Mouse (Mus musculus) heart, embryonic 16.5 days (tissue): ENCODE measurements around the gene Atp8b4. TPM values are rescaled to one million over a fixed set of nuclear protein-coding genes. Genes with fewer than 3 reads are reported as not detected.

Experiments
- ATAC-seq: fragments of 200-750 bp; cut with Nextera tagmentation; replicated peaks from 2 replicates; pipeline ENCODE4 v1.8.0; 2017; ENCODE audit warnings: moderate number of reproducible peaks; ENCODE audit not compliant: insufficient read depth, low FRiP score; ENCODE audit errors: extremely low read depth
- H3K27ac ChIP-seq: fragments of 300-500 bp; sonication (generic); 2 replicates; pipeline ENCODE4 v1.5.1; 2014; ENCODE audit warnings: mild to moderate bottlenecking, low read length, control low read depth, moderate library complexity
- H3K27me3 ChIP-seq: fragments of 300-500 bp; sonication (generic); 2 replicates; pipeline ENCODE4 v1.6.1; 2014; ENCODE audit warnings: low read length, mixed read lengths; ENCODE audit not compliant: control insufficient read depth, insufficient read depth
- H3K36me3 ChIP-seq: fragments of 300-500 bp; sonication (generic); 2 replicates; pipeline ENCODE4 v1.6.1; 2014; ENCODE audit not compliant: control insufficient read depth, insufficient read depth
- H3K4me1 ChIP-seq: fragments of 300-500 bp; sonication (generic); 2 replicates; pipeline ENCODE4 v1.6.1; 2014; ENCODE audit warnings: low read length, mixed read lengths; ENCODE audit not compliant: control insufficient read depth, insufficient read depth
- H3K4me2 ChIP-seq: fragments of 300-500 bp; sonication (generic); 2 replicates; pipeline ENCODE4 v1.6.1; 2014; ENCODE audit warnings: low read depth, mild to moderate bottlenecking, control low read depth, low read length
- H3K4me3 ChIP-seq: fragments of 300-500 bp; sonication (generic); 2 replicates; pipeline ENCODE4 v1.5.1; 2014; ENCODE audit warnings: mild to moderate bottlenecking, control low read depth, low read length
- H3K9ac ChIP-seq: fragments of 300-500 bp; sonication (generic); 2 replicates; pipeline ENCODE4 v1.6.1; 2014; ENCODE audit warnings: low read length, control low read depth
- H3K9me3 ChIP-seq: fragments of 300-500 bp; sonication (generic); replicated peaks from 2 replicates; pipeline ENCODE4 v1.6.1; 2016; ENCODE audit warnings: low read length; ENCODE audit not compliant: control insufficient read depth
- WGBS: fragments of 180-500 bp; shearing (Covaris S2); extraction: QIAGEN DNeasy Blood & Tissue Kit; methylation state at CpG from one replicate; pipeline ENCODE4 v1.1.7; 2014; 5-methylcytosine and 5-hydroxymethylcytosine counted together
- polyA plus RNA-seq: library from polyadenylated mRNA; unstranded; fragments of >200 nt; fragmentation: Nextera tagmentation; extraction: Ambion mirVana; gene quantifications from 2 replicates; pipeline ENCODE4 v1.2.1, GENCODE M21; 2015

Gene Atp8b4
- polyA plus RNA-seq, 1 experiment from 2014 or later = 2.0 TPM

DNA sequence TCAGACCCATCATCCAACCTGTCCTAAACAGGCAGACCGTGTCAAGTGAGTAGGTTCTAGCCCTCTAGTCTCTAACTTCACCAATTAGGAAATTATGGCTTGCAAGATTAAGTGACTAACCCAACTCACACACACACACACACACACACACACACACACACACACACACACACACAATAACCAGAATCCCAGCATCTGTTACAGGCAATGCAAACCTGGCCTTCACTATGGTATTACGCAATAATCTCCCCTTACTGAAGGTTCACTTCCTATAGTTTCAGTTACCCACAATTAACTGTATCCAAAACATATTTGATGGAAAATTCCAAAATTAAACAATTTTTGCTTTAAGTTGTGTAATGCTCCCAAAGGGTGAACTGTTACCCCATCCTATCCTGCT is 101.0 kb downstream of the Atp8b4 start:
- Histone ChIP-seq H3K4me1 (no peaks in the 10 kb centered on the region), H3K9me3 (no peaks in the 10 kb centered on the region), H3K27ac (no peak overlapping the region), H3K4me2 (no peak overlapping the region), H3K4me3 (no peak overlapping the region), H3K9ac (no peak overlapping the region), H3K36me3 (no peaks in the 10 kb centered on the region), H3K27me3 (no peaks in the 10 kb centered on the region)
- 86% methylated on average over 2 of the region's 2 CpGs for WGBS
- ATAC-seq = no peak

DNA sequence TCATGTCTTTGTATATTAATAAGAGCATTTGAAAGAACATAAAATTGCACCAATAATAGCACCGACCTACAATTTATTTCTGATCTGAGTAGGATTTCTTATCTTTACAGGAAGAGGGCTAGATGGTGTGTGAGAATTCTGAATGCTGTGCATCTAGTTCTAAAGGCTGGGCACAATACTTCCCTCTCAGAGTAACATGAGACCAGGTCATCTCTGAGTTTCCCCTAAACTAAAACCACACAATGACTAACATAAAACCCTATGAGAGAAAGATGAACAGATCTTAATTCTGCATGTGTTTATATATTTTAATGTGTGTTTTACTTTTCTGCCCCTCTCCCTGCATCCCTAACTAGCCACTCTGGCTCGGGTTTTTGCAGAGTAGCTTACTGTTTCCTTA is 101.5 kb downstream of the Atp8b4 start:
- Histone ChIP-seq H3K9ac (no peak overlapping the region), H3K27me3 (no peaks in the 10 kb centered on the region), H3K27ac (no peak overlapping the region), H3K36me3 (no peaks in the 10 kb centered on the region), H3K4me1 (no peaks in the 10 kb centered on the region), H3K4me3 (no peak overlapping the region), H3K4me2 (no peak overlapping the region), H3K9me3 (no peaks in the 10 kb centered on the region)
- 61% methylated on average over 2 of the region's 2 CpGs for WGBS
- no peak for ATAC-seq

DNA sequence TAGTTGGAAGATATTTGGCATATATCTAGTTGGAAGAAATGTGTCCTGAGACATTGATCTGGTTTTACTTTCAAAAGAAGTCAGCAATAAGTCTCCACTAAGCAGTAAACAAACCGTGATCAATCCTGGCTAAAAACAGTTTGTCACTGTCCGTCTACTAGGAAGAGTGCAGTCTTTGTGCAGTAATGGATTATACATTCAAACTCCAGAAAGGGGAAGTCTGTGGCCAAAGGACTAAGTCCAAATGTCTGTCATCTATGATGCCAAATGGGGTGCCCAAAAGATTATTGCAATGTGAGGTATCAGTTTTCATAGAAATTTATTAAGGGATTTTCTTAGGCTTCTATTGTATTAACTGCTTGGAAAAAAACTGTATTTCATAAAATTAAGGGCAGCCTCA is 102.3 kb downstream of the Atp8b4 start:
- 77% methylated on average over 2 of the region's 2 CpGs for WGBS
- H3K4me2 ChIP-seq = no peak overlapping the region

DNA sequence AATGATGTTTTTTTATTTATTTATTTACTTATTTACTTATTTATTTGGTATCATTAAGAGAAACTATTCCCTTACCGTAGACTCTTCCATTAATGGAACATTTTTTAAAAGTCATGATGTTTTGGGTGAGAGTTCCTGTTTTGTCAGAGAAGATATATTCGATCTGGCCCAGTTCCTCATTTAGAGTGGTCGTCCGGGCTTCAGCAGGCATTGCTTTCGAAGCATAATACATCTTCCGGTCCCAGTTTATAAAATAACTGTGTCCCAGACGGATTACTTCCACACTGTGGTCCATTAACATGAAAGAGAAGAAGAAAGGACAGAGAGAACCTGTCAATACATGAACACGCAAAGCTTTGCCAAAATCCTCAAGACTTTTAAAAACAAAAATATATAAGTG is 103.0 kb downstream of the Atp8b4 start:
- Histone ChIP-seq H3K4me2 (no peak overlapping the region), H3K4me3 (no peak overlapping the region), H3K27ac (no peak overlapping the region), H3K36me3 (no peaks in the 10 kb centered on the region), H3K4me1 (no peaks in the 10 kb centered on the region), H3K27me3 (no peaks in the 10 kb centered on the region), H3K9me3 (no peaks in the 10 kb centered on the region), H3K9ac (no peak overlapping the region)
- 72% methylated on average over 8 of the region's 8 CpGs for WGBS
- no peak for ATAC-seq

More for the DNA sequence above, 102.3 kb downstream of the Atp8b4 start:
- Histone ChIP-seq H3K27ac (no peak overlapping the region), H3K27me3 (no peaks in the 10 kb centered on the region), H3K9ac (no peak overlapping the region), H3K9me3 (no peaks in the 10 kb centered on the region), H3K36me3 (no peaks in the 10 kb centered on the region), H3K4me1 (no peaks in the 10 kb centered on the region), H3K4me3 (no peak overlapping the region)
- ATAC-seq = no peak

DNA sequence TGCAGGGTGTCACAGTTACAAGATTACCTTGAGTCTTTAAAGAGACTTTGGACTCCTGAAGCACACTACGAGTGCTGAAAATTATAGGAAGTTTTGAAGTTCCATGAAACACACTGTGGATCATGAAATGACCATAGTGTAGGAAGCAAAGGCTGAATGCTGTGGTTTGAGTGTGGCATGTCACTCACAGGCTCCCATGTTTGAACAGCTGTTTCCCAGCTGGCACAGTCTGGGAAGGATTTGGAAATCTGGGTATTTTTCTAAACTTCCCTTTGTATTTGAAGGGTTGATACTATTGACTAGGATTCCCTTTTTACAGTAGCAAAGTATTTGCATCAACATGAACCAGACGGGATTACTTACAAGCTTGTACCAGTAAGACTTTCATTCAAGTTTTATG is 105.5 kb downstream of the Atp8b4 start:
- WGBS = 67% methylated on average over 2 of the region's 2 CpGs
- no peak overlapping the region for H3K27ac ChIP-seq
- H3K4me2 ChIP-seq = no peak overlapping the region
- H3K9me3 ChIP-seq = no peaks in the 10 kb centered on the region
- no peak overlapping the region for H3K9ac ChIP-seq
- ATAC-seq = no peak
- no peak overlapping the region for H3K4me3 ChIP-seq
- no peaks in the 10 kb centered on the region for H3K27me3 ChIP-seq
- H3K4me1 ChIP-seq = no peaks in the 10 kb centered on the region
- H3K36me3 ChIP-seq = no peaks in the 10 kb centered on the region

DNA sequence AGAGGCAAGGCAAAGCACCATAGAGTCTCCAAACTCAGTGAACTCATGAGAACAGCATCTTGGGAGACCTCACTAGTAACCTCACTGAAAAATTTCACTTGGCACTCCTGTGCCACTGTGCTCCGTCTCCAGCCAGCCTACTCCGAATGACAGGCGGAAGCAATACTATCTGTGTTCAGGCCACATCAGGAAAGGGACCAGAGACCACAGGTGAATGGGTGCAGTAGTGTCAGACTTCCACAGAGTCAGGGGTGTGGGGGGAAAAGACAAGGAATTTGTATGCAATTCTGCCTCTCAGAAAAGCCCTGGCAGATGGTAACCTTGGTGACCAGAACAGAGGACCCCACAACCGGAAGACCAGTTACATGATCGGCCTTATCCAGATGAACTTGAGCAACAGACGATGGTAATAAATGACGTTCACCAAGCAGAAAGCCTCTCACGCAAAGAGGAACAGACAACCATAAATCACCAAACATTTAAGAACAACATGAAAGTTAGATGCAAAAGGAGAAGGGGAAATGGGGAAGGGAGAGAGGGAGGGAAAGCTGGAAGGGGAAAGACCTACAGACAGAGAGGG is 112.9 kb downstream of the Atp8b4 start:
- Histone ChIP-seq H3K27me3 (no peaks in the 10 kb centered on the region), H3K36me3 (no peaks in the 10 kb centered on the region), H3K4me3 (no peak overlapping the region), H3K27ac (no peak overlapping the region), H3K9me3 (no peaks in the 10 kb centered on the region), H3K4me1 (no peaks in the 10 kb centered on the region), H3K9ac (no peak overlapping the region), H3K4me2 (no peak overlapping the region)
- 81% methylated on average over 8 of the region's 8 CpGs for WGBS
- ATAC-seq = no peak

DNA sequence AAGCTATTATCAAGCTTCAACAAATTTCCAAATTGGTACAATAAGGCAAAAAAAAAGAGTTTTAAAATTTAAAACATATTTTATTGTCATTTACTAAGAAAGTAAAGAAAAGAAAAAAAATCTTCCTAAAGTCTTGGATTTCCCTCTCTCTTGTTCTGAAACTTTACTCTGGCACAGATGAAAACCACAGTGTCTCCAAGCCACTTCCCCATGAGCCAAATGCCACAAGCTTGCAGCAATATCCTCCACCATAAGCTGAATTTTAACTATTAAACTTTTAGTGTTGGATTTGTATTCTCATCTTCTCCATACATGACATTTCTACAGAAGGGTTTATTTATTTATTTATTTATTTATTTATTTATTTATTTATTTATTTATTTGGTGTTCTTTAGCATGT is 114.4 kb downstream of the Atp8b4 start:
- no peaks in the 10 kb centered on the region for H3K36me3 ChIP-seq
- no peaks in the 10 kb centered on the region for H3K27me3 ChIP-seq
- H3K9ac ChIP-seq = no peak overlapping the region
- no peaks in the 10 kb centered on the region for H3K4me1 ChIP-seq
- no peaks in the 10 kb centered on the region for H3K9me3 ChIP-seq
- no peak for ATAC-seq
- no peak overlapping the region for H3K4me2 ChIP-seq
- H3K27ac ChIP-seq = no peak overlapping the region
- no peak overlapping the region for H3K4me3 ChIP-seq

DNA sequence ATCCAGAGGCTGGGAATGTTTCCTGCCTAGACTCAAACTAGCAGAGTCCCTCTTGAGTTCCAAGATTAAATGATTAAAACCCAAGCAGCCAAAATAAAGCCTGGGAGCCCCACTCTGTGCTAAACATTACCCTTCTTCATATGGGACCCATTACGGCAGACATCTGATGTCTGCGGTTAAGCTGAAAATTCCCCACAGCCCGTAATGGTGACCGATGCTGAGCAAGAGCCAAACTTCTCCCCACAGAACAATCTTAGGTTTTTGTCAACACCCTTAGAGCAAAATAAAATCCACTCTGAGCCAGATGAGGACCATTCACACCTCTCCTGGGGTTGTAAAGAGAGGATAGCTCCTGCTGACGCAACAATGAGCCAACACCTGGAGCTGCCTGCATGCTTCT is 120.2 kb downstream of the Atp8b4 start:
- no peak for ATAC-seq
- WGBS = 81% methylated on average over 5 of the region's 5 CpGs
- H3K4me3 ChIP-seq = no peak overlapping the region

DNA sequence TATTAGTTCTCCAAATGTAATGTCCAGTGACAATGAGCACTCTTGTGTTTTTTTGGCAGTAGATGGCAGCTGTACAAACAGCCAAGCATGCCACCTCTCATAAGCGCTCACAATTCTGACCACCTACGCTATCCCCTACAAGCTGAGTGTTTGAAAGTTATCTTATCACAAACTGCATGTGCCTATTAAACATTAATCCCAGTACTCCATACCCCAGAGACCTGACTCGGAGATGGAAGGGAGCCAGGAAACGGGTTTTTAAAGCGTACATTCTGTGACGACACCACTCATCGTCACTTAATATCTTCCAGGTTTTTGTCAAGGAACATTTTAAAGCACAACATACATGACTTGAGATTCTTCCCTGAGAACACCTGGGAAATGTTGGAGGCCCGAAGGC is 128.8 kb downstream of the Atp8b4 start:
- no peak overlapping the region for H3K4me3 ChIP-seq
- H3K9me3 ChIP-seq = no peaks in the 10 kb centered on the region
- peaks cover 2% of the 10 kb centered on the region; the same call in 1 of the 2 replicates for H3K4me1 ChIP-seq
- no peak overlapping the region for H3K9ac ChIP-seq
- no peaks in the 10 kb centered on the region for H3K27me3 ChIP-seq
- no peaks in the 10 kb centered on the region for H3K36me3 ChIP-seq
- WGBS = 38% methylated on average over 8 of the region's 8 CpGs
- no peak for ATAC-seq
- H3K4me2 ChIP-seq = peak overlapping the region; percentile 24; the same call in 1 of the 2 replicates
- no peak overlapping the region for H3K27ac ChIP-seq

More for the DNA sequence above, 120.2 kb downstream of the Atp8b4 start:
- no peak overlapping the region for H3K27ac ChIP-seq
- no peaks in the 10 kb centered on the region for H3K4me1 ChIP-seq
- no peaks in the 10 kb centered on the region for H3K27me3 ChIP-seq
- H3K4me2 ChIP-seq = no peak overlapping the region
- H3K9me3 ChIP-seq = no peaks in the 10 kb centered on the region
- H3K36me3 ChIP-seq = no peaks in the 10 kb centered on the region
- no peak overlapping the region for H3K9ac ChIP-seq
